Mouse (Mus musculus) gastrocnemius, postnatal 25 days (tissue): Measurements from ENCODE around the gene Vsig10l. TPM values are rescaled to one million over a fixed set of nuclear protein-coding genes. Genes with fewer than 3 reads are reported as not detected.

Source experiments
- microRNA-seq, 2 experiments: library from miRNA; unstranded; fragments of <30 nt; microRNA quantifications; one replicate each; pipeline ENCODE4 v1.2.0; 2021; ENCODE audit warnings: borderline replicate concordance in 2 of 2
- total RNA-seq, 2 experiments: library from RNA; stranded (reverse); gene quantifications; 1 replicate in 1 of 2; 2 replicates in 1 of 2; pipeline ENCODE4 v1.2.3; 2021

The Vsig10l gene
- total RNA-seq, 2 experiments from 2014 or later, result 0.79 to 1.2 TPM

Small RNA genes within 50 kb of the gene (microRNA-seq; reads per million reads assigned to microRNA genes)
- gene Mir7051, result 1.3 to 1.5 reads per million in 2 experiments

Other genes with a start within 250 kb of the Vsig10l start
- 1 to 10 TPM; 9.1 to 9.3 TPM for gene Zfp715, start 149.9 kb upstream of the Vsig10l start, total RNA-seq
- not detected for gene Siglecf, start 111.8 kb upstream of the Vsig10l start, total RNA-seq
- under 1 TPM in 1 of 2 experiments, not detected in 1; 0.10 TPM for gene Siglecg, start 54.9 kb upstream of the Vsig10l start, total RNA-seq
- not detected for gene Lim2, start 35.5 kb upstream of the Vsig10l start, total RNA-seq
- not detected for gene Nkg7, start 26.1 kb upstream of the Vsig10l start, total RNA-seq
- not detected for gene Cldnd2, start 22.4 kb upstream of the Vsig10l start, total RNA-seq
- 100 to 1,000 TPM; 310 to 323 TPM for gene Etfb, start 19.1 kb upstream of the Vsig10l start, total RNA-seq
- under 1 TPM; 0.46 to 0.62 TPM for gene Gm45233, start 19.0 kb upstream of the Vsig10l start, total RNA-seq
- gene Iglon5, start 26.9 kb downstream of the Vsig10l start, total RNA-seq, result under 1 TPM; 0.31 to 0.32 TPM
- not detected for gene 4931406B18Rik, start 42.8 kb downstream of the Vsig10l start, total RNA-seq
- under 1 TPM; 0.96 to 1.00 TPM for gene Cd33, start 81.3 kb downstream of the Vsig10l start, total RNA-seq
- gene Zfp658, start 99.1 kb downstream of the Vsig10l start, total RNA-seq, result under 1 TPM; 0.38 to 0.61 TPM
- gene Zfp719, start 116.5 kb downstream of the Vsig10l start, total RNA-seq, result 1 to 10 TPM; 3.5 to 3.6 TPM
- not detected for gene Zfp819, start 144.0 kb downstream of the Vsig10l start, total RNA-seq
- not detected for gene Ceacam18, start 171.6 kb downstream of the Vsig10l start, total RNA-seq
- under 1 TPM; 0.31 to 0.32 TPM for gene Siglece, start 197.0 kb downstream of the Vsig10l start, total RNA-seq
- gene Ctu1, start 208.9 kb downstream of the Vsig10l start, total RNA-seq, result 1 to 10 TPM; 2.1 to 2.3 TPM
- not detected for gene Klk14, start 227.3 kb downstream of the Vsig10l start, total RNA-seq
- not detected for gene Klk13, start 249.4 kb downstream of the Vsig10l start, total RNA-seq